In the genomic region with DNA sequence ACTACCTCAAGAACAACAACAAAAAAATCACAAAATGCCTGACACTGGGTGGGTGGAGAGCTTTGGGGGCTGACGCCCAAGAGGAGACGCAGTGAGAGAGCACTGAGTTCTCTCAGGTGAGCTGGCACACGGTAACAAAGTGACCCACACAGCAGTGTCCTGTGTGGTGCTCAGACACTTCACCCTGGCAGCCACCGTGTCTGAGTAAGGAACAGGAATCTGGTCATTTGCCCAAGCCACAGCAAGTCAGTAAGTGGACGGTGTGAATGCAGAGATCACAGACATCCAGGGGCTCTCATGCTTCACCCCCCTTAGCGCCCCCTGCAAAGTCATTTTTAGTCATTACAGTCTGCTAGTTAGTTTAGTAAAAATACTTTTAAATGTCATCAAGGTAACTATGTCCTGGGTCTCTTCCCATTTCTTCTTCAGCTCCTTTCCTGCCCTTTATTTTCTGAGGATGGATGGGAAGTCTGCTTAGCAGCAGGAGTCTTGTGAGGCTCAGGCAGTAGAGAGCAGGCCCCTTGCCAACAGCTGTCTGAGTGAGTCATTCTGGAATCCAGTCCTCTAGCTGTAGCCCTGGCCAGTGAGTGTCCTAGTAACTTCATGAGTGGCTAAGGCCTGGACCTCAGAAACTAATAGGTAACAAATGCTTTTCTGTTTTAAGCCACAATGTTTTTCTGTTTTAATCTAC, we compare ENCODE assay signal across 8 mouse cellular contexts. TPM values are rescaled to one million over a fixed set of nuclear protein-coding genes. Genes with fewer than 3 reads are reported as not detected.
DNase-seq lines count a peak whose midpoint lies in the region; ATAC-seq and TF ChIP-seq lines count a peak whose summit lies in the region.

No protein-coding gene starts in this region.

- 0 out of 2 replicates have a peak, but pooled peaks have one; percentile 55 for ATAC-seq in intestine, embryonic 16.5 days
- no peak for ATAC-seq in intestine, postnatal 0 days
- no peak; the same call in 1 of the 2 replicates for ATAC-seq in heart, embryonic 16.5 days (replicated peaks; ENCODE audit: extremely low read depth, insufficient read depth, low FRiP score)

- peaks cover 2% of the 10 kb centered on the region; the same call in 1 of the 2 replicates for H3K79me2 ChIP-seq in MEL (ENCODE audit: control insufficient read depth, insufficient read depth, low read length, poor library complexity)

- no peaks in the 10 kb centered on the region for H3K4me1 ChIP-seq in intestine, embryonic 16.5 days (ENCODE audit: control insufficient read depth, insufficient read depth, low read length)
- H3K4me1 ChIP-seq in intestine, postnatal 0 days (replicated peaks; ENCODE audit: control insufficient read depth, insufficient read depth, low read length) = no peaks in the 10 kb centered on the region
- H3K4me1 ChIP-seq in MEL (ENCODE audit: control insufficient read depth in 1 of 2, insufficient read depth in 2 of 2, low read length in 2 of 2) = no peaks in the 10 kb centered on the region
- H3K4me1 ChIP-seq in heart, embryonic 16.5 days (ENCODE audit: control insufficient read depth, insufficient read depth, low read length) = peaks cover 5% of the 10 kb centered on the region; the same call in 1 of the 2 replicates

- DNase-seq in MEL (ENCODE audit: low read depth, low spot score) = peak; percentile 32
- DNase-seq in cerebellum, adult 9-10 months = peak; percentile 51
- peak; percentile 42 for DNase-seq in ovary, postnatal 14 days (ENCODE audit: low spot score)
- no peak for DNase-seq in spleen, adult 12 weeks (ENCODE audit: low spot score)
- DNase-seq in left cerebral cortex, adult 8-10 months (ENCODE audit: low spot score in 2 of 2) = no peak

- no peak for TF ChIP-seq EP300 in MEL (IDR thresholded peaks at IDR 0.05; ENCODE audit: low read depth in 1 of 2, low read length in 2 of 2)

- H3K4me2 ChIP-seq in intestine, embryonic 16.5 days (ENCODE audit: low read depth, low read length) = no peak overlapping the region
- no peak overlapping the region for H3K4me2 ChIP-seq in intestine, postnatal 0 days (replicated peaks; ENCODE audit: low read depth)
- no peak overlapping the region for H3K4me2 ChIP-seq in heart, embryonic 16.5 days (ENCODE audit: low read depth, low read length)

- no peak for TF ChIP-seq RAD21 in MEL (IDR thresholded peaks at IDR 0.05; ENCODE audit: low read depth, low read length)

- no peak for TF ChIP-seq POLR2A in MEL (IDR thresholded peaks at IDR 0.05; ENCODE audit: control insufficient read depth in 1 of 2, insufficient read depth in 1 of 2, low read depth in 1 of 2, low read length in 2 of 2, poor library complexity in 1 of 2)

- H3K9me3 ChIP-seq in intestine, embryonic 16.5 days (ENCODE audit: control insufficient read depth, low read length) = no peaks in the 10 kb centered on the region
- no peaks in the 10 kb centered on the region for H3K9me3 ChIP-seq in intestine, postnatal 0 days (ENCODE audit: control insufficient read depth)
- H3K9me3 ChIP-seq in MEL (replicated peaks; ENCODE audit: insufficient read depth, low read length) = no peaks in the 10 kb centered on the region
- H3K9me3 ChIP-seq in heart, embryonic 16.5 days (replicated peaks; ENCODE audit: control insufficient read depth, low read length) = no peaks in the 10 kb centered on the region

- no peak overlapping the region for H3K9ac ChIP-seq in intestine, embryonic 16.5 days (ENCODE audit: low read depth, low read length)
- no peak overlapping the region for H3K9ac ChIP-seq in intestine, postnatal 0 days (ENCODE audit: low read depth, low read length)
- H3K9ac ChIP-seq in MEL (ENCODE audit: control insufficient read depth, low read depth, low read length, poor library complexity, severe bottlenecking) = no peak overlapping the region
- H3K9ac ChIP-seq in heart, embryonic 16.5 days (ENCODE audit: low read length) = no peak overlapping the region

- H3K36me3 ChIP-seq in intestine, embryonic 16.5 days (ENCODE audit: control insufficient read depth, insufficient read depth, low read length) = peaks cover 8% of the 10 kb centered on the region; the same call in 1 of the 2 replicates
- peaks cover 56% of the 10 kb centered on the region for H3K36me3 ChIP-seq in intestine, postnatal 0 days (ENCODE audit: control insufficient read depth, insufficient read depth)
- peaks cover 0 to 13% of the 10 kb centered on the region in 2 experiments; a peak in 2 of 4 replicates for H3K36me3 ChIP-seq in MEL (ENCODE audit: control insufficient read depth in 1 of 2, insufficient read depth in 2 of 2, low read length in 2 of 2)
- peaks cover 21% of the 10 kb centered on the region for H3K36me3 ChIP-seq in heart, embryonic 16.5 days (ENCODE audit: control insufficient read depth, insufficient read depth)

- TF ChIP-seq CTCF in intestine, postnatal 0 days (IDR thresholded peaks at IDR 0.05; ENCODE audit: low read depth) = no peak
- no peak for TF ChIP-seq CTCF in MEL (IDR thresholded peaks at IDR 0.05 in 2 of 3, conservative IDR thresholded peaks at IDR 0.05 in 1 of 3; ENCODE audit: control insufficient read depth in 1 of 3, insufficient read depth in 1 of 3, low read depth in 2 of 3, low read length in 3 of 3, poor library complexity in 1 of 3, severe bottlenecking in 1 of 3)

- H3K27ac ChIP-seq in intestine, embryonic 16.5 days (ENCODE audit: low read length) = no peak overlapping the region
- H3K27ac ChIP-seq in intestine, postnatal 0 days (ENCODE audit: low read depth, low read length) = no peak overlapping the region
- no peak overlapping the region for H3K27ac ChIP-seq in MEL (ENCODE audit: control insufficient read depth, low read depth, low read length)
- H3K27ac ChIP-seq in heart, embryonic 16.5 days (ENCODE audit: low read length) = peak overlapping the region; percentile 43; the same call in 1 of the 2 replicates

- WGBS in intestine, embryonic 16.5 days = 84% methylated on average over 6 of the region's 6 CpGs
- 83% methylated on average over 6 of the region's 6 CpGs for WGBS in intestine, postnatal 0 days
- WGBS in heart, embryonic 16.5 days = 74% methylated on average over 6 of the region's 6 CpGs

- H3K4me3 ChIP-seq in intestine, embryonic 16.5 days (ENCODE audit: low read length) = no peak overlapping the region
- H3K4me3 ChIP-seq in intestine, postnatal 0 days (ENCODE audit: low read depth, low read length) = no peak overlapping the region
- no peak overlapping the region for H3K4me3 ChIP-seq in MEL (ENCODE audit: control insufficient read depth in 1 of 2, insufficient read depth in 1 of 2, low read depth in 2 of 2, low read length in 2 of 2)
- H3K4me3 ChIP-seq in heart, embryonic 16.5 days (ENCODE audit: low read length) = no peak overlapping the region

- no peaks in the 10 kb centered on the region for H3K27me3 ChIP-seq in intestine, embryonic 16.5 days (replicated peaks; ENCODE audit: control insufficient read depth, insufficient read depth, low read length)
- H3K27me3 ChIP-seq in intestine, postnatal 0 days (replicated peaks; ENCODE audit: control insufficient read depth, insufficient read depth, low read length) = no peaks in the 10 kb centered on the region
- no peaks in the 10 kb centered on the region for H3K27me3 ChIP-seq in MEL (ENCODE audit: control insufficient read depth in 1 of 2, insufficient read depth in 2 of 2, low read length in 2 of 2)
- H3K27me3 ChIP-seq in heart, embryonic 16.5 days (ENCODE audit: control insufficient read depth, insufficient read depth, low read length) = no peaks in the 10 kb centered on the region

TF ChIP-seq in MEL, 35 proteins besides CTCF, POLR2A, EP300 and RAD21:
- TF ChIP-seq ELF1 (IDR thresholded peaks at IDR 0.05; ENCODE audit: low read depth, low read length) = no peak
- no peak for TF ChIP-seq ZKSCAN1 (IDR thresholded peaks at IDR 0.05; ENCODE audit: low read depth, low read length)
- TF ChIP-seq ZNF384 (IDR thresholded peaks at IDR 0.05; ENCODE audit: low read depth, low read length) = peak; percentile 58; the same call in 1 of the 2 replicates
- no peak for TF ChIP-seq MAFK (IDR thresholded peaks at IDR 0.05; ENCODE audit: borderline replicate concordance, low read depth, low read length)
- no peak for TF ChIP-seq E2F4 (IDR thresholded peaks at IDR 0.05; ENCODE audit: borderline replicate concordance, low read depth, low read length)

RNA-seq across cellular contexts. Expression of gene Hectd1, which starts 53.4 kb away (rescaled TPM):
- 25.6 and 26.8 TPM in 2 replicates for polyA plus RNA-seq in intestine, embryonic 16.5 days (2015; fragmentation: Nextera tagmentation; extraction: Ambion mirVana)
- polyA plus RNA-seq in intestine, postnatal 0 days (2015; fragmentation: Nextera tagmentation; extraction: Ambion mirVana) = 16.8 and 20.9 TPM in 2 replicates
- total RNA-seq in MEL (2012; rRNA removed) = 67.3 and 72.0 TPM in 2 replicates
- 100 to 1,000 TPM in 1 of 2 experiments, 10 to 100 TPM in 1; 55.2 to 248 TPM for polyA plus RNA-seq in MEL (2012; ENCODE audit: insufficient read depth in 1 of 2, insufficient read length in 2 of 2, low read depth in 1 of 2, low replicate concordance in 2 of 2, missing spikeins in 1 of 2)
- 34.5 and 34.7 TPM in 2 replicates for polyA plus RNA-seq in heart, embryonic 16.5 days (2015; fragmentation: Nextera tagmentation; extraction: Ambion mirVana)
- total RNA-seq in left cerebral cortex, adult 8-10 months (2022) = 10 to 100 TPM; 77.1 to 85.4 (median 79.4) TPM

Comparison
In these comparisons a context has a peak if more than half of its experiments do, and no peak if none do; other contexts are left out.
1. DNase-seq: peak in MEL (single experiment), cerebellum, adult 9-10 months (single experiment) and ovary, postnatal 14 days (single experiment); none in spleen, adult 12 weeks (single experiment) and left cerebral cortex, adult 8-10 months (0 of 2).